Mouse (Mus musculus): ENCODE data around the gene Olfr1564. TPM values are rescaled to one million over a fixed set of nuclear protein-coding genes. Genes with fewer than 3 reads are reported as not detected.

Gene Olfr1564
- 0.02 TPM in 2 replicates for polyA plus RNA-seq (2012)

GRCm38 (mm10) chr17:33221590-33221989, at the start of gene Olfr1564:
TSS of gene Olfr1564 (minus strand) at chr17:33221690.

GRCm38 (mm10) chr17:33264376-33264775, 42.9 kb upstream of the Olfr1564 start, which contains the start of gene Olfr63:
TSS of gene Olfr63 (plus strand) at chr17:33264676.

GRCm38 (mm10) chr17:33254530-33255318, 33.2 kb upstream of the Olfr1564 start, which contains the start of gene Zfp955a:
TSS of gene Zfp955a (minus strand) at chr17:33255145.

GRCm38 (mm10) chr17:33191002-33191401, 30.5 kb downstream of the Olfr1564 start, which contains the start of gene Olfr239:
TSS of gene Olfr239 (plus strand) at chr17:33191302.

GRCm38 (mm10) chr17:33168147-33168546, 53.3 kb downstream of the Olfr1564 start, which contains the start of gene Olfr55:
TSS of gene Olfr55 (plus strand) at chr17:33168447.

Other genes with a start within 250 kb of the Olfr1564 start
- gene Zfp952, start 228.6 kb downstream of the Olfr1564 start, polyA plus RNA-seq (2012): 0.13 and 0.27 TPM in 2 replicates
- gene Zfp763, start 188.3 kb downstream of the Olfr1564 start, polyA plus RNA-seq (2012): 0.05 and 0.14 TPM in 2 replicates
- gene 4921501E09Rik, start 153.6 kb downstream of the Olfr1564 start, polyA plus RNA-seq (2012): 0.01 TPM in 1 of 2 replicates, not detected in the other
- 0.02 TPM in 1 of 2 replicates, not detected in the other for gene Zfp563, start 132.4 kb downstream of the Olfr1564 start, polyA plus RNA-seq (2012)
- gene Morc2b, start 82.0 kb downstream of the Olfr1564 start, polyA plus RNA-seq (2012): not detected in 2 replicates
- not detected in 2 replicates for gene Olfr55, start 53.2 kb downstream of the Olfr1564 start, polyA plus RNA-seq (2012)
- gene Olfr239, start 30.4 kb downstream of the Olfr1564 start, polyA plus RNA-seq (2012): not detected in 2 replicates
- 0.53 and 0.62 TPM in 2 replicates for gene Zfp955a, start 33.5 kb upstream of the Olfr1564 start, polyA plus RNA-seq (2012)
- gene Olfr63, start 43.0 kb upstream of the Olfr1564 start, polyA plus RNA-seq (2012): not detected in 2 replicates
- 0.34 and 0.60 TPM in 2 replicates for gene Zfp955b, start 67.9 kb upstream of the Olfr1564 start, polyA plus RNA-seq (2012)
- gene Zfp81, start 137.2 kb upstream of the Olfr1564 start, polyA plus RNA-seq (2012): 0.19 and 0.39 TPM in 2 replicates
- gene Zfp101, start 173.0 kb upstream of the Olfr1564 start, polyA plus RNA-seq (2012): 0.43 and 0.53 TPM in 2 replicates
- 0.03 TPM in 1 of 2 replicates, not detected in the other for gene Actl9, start 211.2 kb upstream of the Olfr1564 start, polyA plus RNA-seq (2012)

Data from megakaryocyte-erythroid progenitor cell, adult 5 weeks (primary cell).